Mouse (Mus musculus) megakaryocyte, embryonic 14.5 days (primary cell): Measurements from ENCODE around the gene Psmb6.

Experiments used
- FLI1 ChIP-seq: IDR thresholded peaks from 2 replicates; pipeline ENCODE4 v1.6.1; 2012; ENCODE audit warnings: low read length, inconsistent platforms, mixed read lengths
- GATA1 ChIP-seq: IDR thresholded peaks from 3 replicates; pipeline ENCODE4 v1.6.1; 2012; ENCODE audit warnings: mixed read lengths, low read length, inconsistent platforms, borderline replicate concordance

GRCm38 (mm10) chr11:70506385-70506784, 18.8 kb upstream of the Psmb6 start:
- TF ChIP-seq GATA1 (no peak), FLI1 (no peak)
